Mouse (Mus musculus): Measurements from ENCODE around the gene F5. TPM values are rescaled to one million over a fixed set of nuclear protein-coding genes. Genes with fewer than 3 reads are reported as not detected.

Gene F5
- polyA plus RNA-seq, 1 experiment: 0.46 TPM

DNA sequence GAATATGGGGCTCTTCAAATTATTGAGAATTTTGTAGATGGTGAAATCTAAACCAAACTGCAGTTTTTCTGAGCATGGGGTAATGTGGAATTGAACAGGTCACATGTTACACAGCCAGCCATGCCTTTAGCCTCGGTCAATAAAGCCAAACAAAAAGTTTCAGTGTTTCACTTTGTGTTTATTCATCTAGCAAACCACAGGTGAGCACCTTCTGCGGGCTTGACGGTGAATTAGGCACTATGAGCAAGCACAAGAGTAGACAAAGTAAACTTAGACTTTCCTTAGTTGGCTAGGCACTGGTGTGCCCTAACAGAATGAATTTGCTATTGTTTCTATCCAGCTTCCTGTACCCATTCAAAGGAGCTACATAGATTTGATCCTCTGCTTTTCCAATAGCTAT lies 3.3 kb downstream of the F5 start:
- no peak for DNase-seq (ENCODE audit: extremely low spot score in 1 of 2, low spot score in 1 of 2)

DNA sequence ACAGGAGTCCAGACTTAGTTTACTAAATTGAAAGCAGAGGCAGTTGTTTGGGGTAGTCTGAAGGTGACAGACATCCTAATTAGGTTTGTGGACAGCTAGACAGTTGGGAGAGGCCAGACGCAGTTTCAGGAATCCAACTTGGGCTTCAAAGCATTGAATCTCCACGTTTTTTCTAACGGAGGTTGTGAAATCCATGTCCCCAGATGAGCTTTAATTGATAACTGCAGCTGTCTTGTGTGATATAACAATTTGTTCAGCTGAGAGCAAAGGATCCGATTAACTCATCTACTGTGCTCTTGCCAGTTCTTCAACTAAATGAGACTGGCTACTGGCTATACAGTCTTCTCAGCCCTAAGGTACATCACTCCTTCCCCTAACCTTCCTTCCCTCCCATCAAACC lies 6.9 kb downstream of the F5 start:
- no peak for DNase-seq (ENCODE audit: extremely low spot score in 1 of 2, low spot score in 1 of 2)

DNA sequence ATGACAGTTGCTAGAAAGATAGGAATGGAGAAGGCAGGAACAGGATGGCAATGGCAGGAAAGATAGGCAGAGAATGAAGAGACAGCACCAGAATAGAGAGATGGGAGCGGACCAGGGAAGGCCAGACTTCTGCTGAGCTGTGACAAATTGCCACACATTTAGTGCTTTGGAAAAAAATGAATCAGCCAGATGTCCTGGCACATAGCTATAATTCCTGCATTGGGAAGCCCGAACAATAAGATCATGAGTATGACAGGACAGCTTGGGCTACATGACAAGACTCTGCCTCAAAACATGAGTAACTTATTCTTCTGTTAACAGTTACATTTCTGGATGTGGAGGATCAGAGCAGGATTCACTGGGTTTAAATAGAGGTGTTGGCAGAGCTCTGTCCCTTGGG lies 8.1 kb downstream of the F5 start:
- no peak for DNase-seq (ENCODE audit: extremely low spot score in 1 of 2, low spot score in 1 of 2)

DNA sequence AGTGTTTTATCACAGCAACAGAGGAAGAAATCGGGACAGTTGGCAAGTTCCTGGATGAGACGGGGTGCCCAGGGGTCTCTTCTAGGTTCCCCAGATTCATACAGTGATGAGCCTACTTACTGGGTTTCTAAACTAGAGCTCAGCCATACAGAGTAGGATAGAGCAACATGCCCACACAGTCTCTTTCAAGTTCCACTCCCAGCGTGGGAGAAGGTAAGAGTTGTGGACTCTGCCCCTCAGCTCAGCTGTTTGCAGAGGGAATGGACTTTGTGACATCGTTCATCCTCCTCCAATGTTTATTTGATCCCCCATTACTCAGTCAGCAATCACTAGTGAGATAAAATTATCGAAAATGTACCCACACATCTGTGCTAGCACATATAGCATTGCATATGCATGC lies 11.1 kb downstream of the F5 start:
- DNase-seq (ENCODE audit: extremely low spot score in 1 of 2, low spot score in 1 of 2): no peak

DNA sequence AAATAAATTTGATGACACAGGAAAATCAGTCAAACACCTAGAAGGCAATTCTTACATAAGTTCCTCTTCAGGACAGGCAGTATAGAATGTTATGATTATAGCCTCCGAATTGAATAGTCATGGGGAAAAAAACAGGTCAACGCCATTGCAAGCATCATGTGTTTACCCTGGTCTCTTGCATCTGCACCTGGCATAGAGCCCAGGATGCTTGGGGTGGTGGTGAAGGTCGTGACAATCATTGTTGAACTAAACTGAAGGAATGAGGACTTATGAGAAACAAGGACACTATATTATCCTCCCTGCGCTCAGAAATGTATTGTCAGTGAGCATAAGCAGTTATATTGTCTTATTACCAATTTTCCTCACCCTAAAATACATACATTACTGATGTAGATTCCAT lies 17.2 kb downstream of the F5 start:
- DNase-seq (ENCODE audit: extremely low spot score in 1 of 2, low spot score in 1 of 2): no peak

DNA sequence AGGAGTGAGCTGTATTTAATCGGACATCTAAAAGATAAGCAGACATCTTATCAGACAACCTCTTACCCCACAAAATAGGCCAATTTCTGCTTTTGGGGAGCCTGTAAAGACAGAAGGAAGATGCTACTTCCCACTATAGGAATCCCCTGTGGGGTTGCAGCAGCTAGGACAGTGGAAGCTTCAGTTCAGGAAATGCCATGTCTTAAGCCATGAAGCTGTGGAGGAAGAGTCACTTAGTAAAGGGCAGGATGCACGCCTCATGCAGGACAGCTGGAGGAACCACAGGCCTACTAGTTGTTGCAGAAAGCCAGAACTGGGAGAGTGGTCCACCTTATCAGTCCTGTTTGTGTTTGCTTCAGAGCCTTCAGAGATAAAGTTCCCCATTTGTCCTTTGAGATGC lies 18.8 kb downstream of the F5 start:
- no peak for DNase-seq (ENCODE audit: extremely low spot score in 1 of 2, low spot score in 1 of 2)

DNA sequence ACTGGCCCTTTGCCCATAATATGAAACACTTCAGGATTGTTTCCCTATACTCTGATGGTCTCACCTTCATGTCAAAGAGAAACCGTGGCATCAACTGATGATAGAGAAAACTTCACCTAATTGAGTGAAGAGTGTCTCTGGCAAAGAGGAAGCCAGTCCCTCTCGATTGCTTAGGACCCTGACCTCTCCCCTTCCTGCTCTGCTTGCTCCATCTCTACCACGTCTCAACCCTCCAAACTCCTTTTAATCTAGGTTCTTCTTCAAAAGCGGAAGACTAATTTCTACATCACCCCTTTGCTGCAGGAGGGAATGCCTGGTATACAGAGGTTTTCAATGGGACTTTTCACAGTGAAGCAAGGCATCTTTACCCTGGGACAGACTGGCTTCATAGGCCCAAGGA lies 21.5 kb downstream of the F5 start:
- no peak for DNase-seq (ENCODE audit: extremely low spot score in 1 of 2, low spot score in 1 of 2)

DNA sequence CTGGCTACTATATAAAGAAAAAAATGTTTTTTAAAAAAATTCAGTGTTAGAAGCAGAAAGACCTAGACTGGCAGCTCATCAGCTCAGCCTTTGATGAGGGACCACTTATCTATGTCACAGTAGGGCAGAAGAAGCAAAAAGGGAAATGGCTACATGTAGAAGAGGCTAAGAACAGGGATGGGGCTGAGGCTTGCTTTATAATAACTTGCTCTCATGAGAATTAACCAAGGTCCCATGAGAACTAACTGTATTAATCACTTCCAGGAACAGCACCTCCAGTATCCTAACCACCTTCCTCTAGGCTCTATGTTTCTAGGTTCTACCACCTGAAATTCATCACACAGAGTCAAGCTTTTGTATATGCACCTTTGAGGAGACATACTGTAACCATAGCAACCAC lies 25.2 kb downstream of the F5 start:
- no peak for DNase-seq (ENCODE audit: extremely low spot score in 1 of 2, low spot score in 1 of 2)

DNA sequence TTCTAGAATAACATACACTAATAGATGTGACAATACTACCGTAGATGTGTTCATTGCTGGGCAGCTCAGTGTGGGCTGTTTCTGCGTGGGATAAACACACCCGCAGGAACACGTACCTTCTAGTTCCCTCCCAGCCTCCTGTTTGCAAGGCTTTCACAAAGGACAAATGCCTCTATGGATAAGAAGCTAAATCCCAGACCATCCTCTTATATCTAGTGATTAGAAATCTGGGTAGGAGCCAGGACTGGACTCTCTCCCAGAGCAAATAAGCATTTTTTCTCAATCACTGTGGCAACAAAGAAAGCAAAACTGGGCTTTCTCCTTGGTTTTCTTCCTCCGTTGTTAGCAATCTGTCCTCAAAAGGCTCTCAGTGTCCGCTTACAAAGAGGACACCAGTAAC lies 26.8 kb downstream of the F5 start:
- DNase-seq (ENCODE audit: extremely low spot score in 1 of 2, low spot score in 1 of 2): no peak

DNA sequence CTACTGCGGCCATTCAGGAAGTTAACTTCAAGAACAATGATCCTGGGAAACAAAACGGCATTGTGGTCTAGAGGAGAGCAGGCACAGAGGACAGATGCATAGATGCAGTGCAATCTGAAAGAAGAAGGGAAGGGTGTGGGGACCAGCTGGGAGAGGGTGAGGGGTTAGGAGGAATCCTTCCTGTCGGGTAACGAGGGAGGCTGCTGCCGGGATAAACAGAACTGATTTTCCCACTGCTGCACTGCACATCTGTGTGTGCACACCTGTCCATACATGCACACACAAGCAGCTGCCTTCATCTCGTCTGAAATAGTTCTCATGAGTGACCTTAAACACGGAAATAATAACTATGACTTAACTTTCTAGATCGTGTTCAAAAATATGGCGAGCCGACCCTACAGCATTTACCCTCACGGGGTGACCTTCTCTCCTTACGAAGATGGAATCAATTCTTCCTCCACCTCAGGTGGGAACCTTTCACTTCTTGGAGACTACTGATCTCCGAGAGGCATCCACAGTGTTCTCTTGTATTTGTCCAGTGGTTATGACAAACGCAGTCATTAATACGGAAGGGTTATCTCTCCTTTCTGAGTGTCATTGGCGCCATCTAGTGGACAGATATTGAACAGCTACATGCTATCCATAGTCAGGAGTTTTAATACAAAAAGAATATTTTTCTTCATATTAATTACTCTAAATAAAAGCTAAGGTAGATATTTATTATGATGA lies 32.7 kb downstream of the F5 start:
- peak; percentile 18 to 86 for DNase-seq (ENCODE audit: extremely low spot score in 1 of 2, low spot score in 1 of 2)

DNA sequence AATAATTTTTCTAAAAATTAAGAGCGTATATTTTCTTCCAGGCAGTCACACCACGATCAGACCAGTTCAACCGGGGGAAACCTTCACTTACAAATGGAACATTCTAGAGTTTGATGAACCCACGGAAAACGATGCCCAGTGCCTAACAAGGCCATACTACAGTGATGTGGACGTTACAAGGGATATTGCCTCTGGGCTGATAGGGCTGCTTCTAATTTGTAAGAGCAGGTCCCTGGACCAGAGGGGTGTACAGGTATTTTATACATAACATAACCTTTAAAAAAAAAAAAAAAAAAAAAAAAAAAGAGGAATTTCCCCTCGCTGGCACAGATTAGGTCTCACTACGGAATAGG lies 33.2 kb downstream of the F5 start:
- no peak for DNase-seq (ENCODE audit: extremely low spot score in 1 of 2, low spot score in 1 of 2)

DNA sequence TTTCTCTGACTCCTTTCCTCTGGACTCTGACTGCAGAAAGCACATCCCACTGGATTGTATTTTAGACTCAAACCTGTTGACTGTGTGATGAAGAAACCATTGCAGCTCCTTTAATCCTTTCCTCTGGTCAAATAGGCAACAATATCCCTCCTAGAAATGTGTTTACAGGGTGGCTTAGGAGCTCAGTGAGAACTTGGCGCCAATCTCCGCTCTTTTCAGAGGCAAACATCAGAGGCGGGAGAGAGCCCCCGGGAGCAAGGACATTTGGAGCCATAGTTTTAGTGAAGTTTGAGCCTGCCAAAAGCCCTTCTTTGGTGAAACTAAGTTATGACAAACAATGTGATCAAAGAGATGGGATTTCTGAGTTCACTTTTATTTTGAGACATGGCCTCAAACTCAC lies 33.7 kb downstream of the F5 start:
- DNase-seq (ENCODE audit: extremely low spot score in 1 of 2, low spot score in 1 of 2): no peak

DNA sequence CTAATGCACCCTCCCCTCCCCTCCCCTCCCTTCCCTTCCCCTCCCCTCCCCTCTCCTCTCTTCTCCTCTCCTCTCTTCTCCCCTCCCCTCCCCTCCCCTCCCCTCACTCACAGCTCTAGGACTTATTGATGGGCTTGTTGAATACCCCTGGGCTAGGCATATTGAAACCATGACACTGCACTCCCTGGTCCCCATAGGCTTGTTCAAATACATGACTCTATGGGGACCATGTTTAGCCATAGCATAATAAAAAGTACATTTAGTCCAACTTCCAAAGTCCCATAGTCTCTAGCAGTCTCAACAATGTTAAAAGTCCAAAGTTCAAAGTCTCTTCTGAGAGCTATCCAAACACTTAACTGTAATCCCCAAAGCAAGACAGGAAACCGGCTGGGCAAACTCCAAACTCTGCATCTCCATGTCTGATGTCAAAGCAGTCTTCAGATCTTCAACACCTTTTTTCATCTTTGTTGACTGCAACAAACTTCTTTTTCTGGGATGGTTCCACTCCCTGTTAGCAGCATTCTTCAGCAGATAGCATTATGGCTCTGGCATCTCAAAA lies 35.4 kb downstream of the F5 start:
- no peak for DNase-seq (ENCODE audit: extremely low spot score in 1 of 2, low spot score in 1 of 2)

DNA sequence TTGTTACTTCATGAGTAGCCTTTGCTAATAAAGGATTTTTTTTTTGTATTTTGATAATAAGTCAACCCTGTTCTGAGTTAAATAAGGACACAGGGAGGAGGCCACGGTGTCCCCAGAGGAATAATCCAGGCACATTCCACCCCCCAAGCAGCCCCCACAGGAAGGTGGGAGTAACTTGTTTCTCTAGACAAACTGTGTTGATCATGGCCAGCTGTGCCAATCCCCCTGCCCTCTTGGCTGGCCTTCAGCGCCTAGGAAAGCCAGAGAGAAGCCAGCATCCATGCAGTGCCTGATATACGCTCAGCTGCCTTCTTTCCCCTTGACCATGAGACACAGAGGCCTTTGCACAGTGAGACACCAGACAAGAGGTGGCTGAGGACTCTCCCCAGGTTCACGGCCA lies 47.9 kb downstream of the F5 start:
- no peak for DNase-seq (ENCODE audit: extremely low spot score in 1 of 2, low spot score in 1 of 2)

DNA sequence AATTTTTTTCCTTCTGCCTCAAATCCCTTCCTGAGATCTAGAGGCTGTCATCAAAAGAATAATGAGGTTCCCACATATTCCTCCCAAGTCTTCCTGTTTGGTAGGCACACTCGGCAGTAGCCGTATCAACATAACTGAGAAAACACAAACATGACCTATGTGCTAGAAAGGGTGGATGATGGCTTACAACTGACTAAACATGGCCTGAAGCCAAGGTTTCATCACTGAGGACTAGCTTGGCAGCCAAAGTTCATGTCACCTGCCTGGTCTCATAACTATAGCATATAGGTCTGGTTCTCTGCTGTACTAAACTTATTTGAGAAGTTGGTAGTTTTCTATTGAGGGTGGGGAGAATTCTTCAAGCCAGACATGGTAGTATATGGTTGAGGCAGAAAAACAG lies 56.8 kb downstream of the F5 start:
- DNase-seq (ENCODE audit: extremely low spot score in 1 of 2, low spot score in 1 of 2): no peak

DNA sequence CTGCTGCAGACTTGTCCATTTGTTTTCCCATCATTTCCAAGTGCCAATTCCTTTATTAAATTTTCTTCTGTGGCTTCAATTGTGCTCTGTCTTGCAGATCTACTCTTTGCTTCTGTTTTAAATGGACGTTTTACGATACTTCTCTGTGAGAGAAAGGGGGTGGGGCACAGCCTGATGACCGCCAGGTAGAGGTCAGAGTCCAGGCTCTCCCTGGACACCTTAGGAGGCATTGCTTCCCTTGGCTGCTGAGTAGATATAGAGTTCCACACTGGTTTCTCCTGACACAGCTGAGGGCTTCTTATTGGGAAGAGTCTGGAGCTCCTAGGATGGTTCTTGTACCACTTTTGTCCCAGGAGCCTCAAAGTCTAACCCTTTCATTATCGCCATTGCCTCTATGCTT lies 59.3 kb downstream of the F5 start:
- DNase-seq (ENCODE audit: extremely low spot score in 1 of 2, low spot score in 1 of 2): no peak

DNA sequence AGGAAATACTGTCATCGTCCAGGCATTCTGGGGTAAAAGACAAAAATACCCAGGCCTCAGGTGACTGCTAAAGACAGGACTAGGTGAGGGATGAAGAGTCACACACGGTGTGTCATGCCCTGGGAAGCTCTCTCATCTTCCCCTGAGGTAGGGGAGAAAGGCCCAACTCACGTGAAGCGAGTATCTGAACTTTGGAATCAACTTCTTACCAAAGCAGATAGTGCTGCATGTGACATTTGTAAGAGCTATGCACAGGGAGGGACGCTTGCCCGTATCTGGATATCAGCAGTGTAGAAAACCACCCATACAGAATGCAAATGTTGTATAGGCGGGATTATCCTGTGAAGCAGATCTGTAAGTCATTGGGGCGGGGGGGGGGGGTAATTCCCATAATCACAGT lies 61.0 kb downstream of the F5 start:
- no peak for DNase-seq (ENCODE audit: extremely low spot score in 1 of 2, low spot score in 1 of 2)

DNA sequence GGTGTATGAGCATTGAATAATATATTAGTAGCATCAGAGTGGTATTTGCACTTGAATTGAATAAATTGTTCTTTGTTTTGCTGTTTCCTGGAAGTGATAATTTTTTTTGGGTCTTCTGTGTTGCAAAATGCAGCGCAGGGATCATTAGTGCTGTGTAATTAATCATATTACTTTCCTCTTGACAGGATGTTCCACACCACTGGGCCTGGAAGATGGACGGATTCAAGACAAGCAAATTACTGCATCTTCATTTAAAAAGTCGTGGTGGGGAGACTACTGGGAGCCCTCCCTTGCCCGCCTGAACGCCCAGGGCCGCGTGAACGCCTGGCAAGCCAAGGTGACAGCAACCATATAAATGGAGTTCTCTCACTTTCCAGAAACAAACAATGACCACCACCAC lies 62.6 kb downstream of the F5 start:
- no peak for DNase-seq (ENCODE audit: extremely low spot score in 1 of 2, low spot score in 1 of 2)

DNA sequence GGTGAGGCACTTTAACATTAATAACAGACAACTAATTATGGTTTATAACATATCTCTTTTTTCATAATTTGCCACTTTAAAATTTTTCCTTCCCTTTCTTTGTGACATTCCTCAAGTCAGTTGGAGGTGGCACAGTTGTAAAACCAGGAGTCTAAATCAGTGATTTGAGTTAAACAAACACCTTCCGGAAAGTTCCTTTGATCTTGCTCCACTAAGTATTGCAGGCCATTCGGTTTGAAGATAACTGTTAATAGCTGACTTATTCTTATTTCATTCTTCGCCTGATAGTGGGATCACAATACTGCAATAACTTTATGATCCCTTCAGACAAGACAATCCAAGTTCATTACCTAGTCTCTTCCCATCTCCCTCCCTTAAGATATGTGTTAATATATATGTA lies 63.5 kb downstream of the F5 start:
- DNase-seq (ENCODE audit: extremely low spot score in 1 of 2, low spot score in 1 of 2): no peak

DNA sequence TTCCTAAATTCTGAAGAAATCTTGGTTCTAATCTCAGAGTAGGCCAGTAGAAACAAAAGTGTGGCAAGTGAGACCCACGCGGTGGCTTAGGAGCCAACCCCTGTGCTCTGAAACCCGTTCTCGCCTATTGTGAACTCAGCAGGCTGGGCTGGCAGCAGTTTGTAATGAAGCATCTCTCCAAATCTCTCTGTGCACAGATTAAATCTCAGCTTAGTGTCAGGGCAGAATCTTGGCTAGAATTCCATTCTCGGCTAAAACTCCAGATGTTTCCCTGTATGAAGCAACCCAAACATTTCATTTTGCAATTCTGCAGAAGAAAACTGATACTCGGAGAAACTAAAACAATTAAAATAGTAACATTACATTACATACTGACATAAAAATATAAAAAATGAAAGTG lies 63.9 kb downstream of the F5 start:
- no peak for DNase-seq (ENCODE audit: extremely low spot score in 1 of 2, low spot score in 1 of 2)

DNA sequence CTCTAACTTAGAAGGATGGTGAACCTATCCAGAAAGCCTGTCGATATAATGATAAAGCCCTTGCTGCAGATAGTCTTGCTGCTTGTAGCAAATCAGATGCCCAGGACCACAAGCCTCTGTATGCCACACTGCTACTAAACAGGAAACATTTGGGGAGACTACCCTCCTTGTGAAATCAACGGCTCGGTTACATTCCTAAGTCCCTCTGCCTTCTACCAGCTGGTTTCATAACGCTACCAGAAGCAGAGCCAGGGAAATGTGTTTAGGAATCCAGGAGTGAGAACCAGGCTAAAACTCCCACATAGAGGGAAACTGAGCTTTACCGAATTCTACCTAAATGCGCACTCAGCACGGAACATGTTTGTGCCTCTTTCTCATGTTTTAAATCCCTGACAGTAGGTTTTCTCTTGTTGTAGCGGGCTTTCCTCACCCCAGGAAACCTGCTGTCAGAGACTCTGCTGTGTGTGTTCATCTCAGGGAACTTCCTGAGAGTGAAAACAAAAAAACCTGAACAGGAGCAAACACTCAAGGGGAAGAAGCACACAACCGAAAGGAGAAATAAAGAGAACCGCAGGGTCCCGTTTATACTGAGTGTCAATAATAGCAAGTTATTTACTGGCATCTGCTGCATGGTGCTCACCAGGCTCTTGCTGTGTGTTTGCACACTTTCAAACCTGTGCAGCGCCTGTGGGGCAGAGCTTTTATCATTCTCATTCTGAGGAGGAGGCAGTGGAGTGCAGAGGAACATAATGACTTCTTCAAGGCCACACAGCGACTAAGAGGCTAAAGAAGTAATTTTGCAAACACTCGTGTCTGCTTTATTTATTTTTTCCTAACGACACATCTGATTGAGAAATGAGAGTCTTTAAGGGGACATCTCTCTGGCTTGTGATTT lies 66.4 kb downstream of the F5 start:
- DNase-seq (ENCODE audit: extremely low spot score in 1 of 2, low spot score in 1 of 2): peak; percentile 11 to 30

DNA sequence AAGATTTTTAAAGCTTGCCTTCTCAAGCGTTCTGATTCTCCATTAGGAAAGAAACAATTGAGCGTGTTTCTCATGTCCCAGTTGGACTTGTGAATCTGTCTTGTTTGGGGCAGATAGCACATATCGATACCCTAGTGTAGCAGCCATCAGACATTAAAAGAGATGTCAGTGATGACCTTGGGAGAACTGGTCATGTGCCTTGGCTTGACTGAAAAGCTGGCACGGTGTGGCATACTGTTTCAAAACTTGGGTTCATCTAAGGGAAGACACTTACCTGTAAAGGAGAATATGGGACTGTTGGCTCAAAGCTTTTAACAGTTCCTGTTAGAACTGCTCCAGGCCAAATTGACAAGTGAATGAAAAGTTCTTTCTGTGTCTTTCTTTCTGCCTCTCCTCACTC lies 68.6 kb downstream of the F5 start:
- no peak for DNase-seq (ENCODE audit: extremely low spot score in 1 of 2, low spot score in 1 of 2)
